Mouse (Mus musculus): Measurements from ENCODE around the gene Gm49711. TPM values are rescaled to one million over a fixed set of nuclear protein-coding genes. Genes with fewer than 3 reads are reported as not detected.

Gene Gm49711
- polyA plus RNA-seq, 1 experiment from 2014 or later, result 0.67 TPM

DNA sequence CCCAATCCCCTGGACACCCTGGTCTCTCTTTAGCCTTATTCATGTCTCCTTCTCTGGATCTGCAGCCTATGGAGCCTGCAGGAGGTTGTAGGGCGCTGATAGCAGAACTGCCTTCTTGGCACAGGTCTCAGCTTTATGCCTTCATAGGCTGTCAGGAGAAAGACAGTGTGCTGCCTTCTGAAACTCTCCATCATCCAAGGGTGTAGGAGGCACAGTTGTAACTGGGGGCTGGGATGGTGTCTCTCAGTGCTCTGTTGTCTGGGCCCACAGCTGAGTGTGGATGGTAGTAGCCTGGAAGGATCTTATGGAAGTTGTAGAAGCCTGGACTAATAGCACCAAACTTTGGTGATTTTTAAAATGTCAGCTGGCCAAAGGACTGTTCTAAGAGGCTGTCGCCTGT lies 46.8 kb downstream of the Gm49711 start:
- 95% methylated on average over 2 of the region's 2 CpGs for WGBS

GRCm38 (mm10) chr16:92105631-92106030 lies 47.5 kb downstream of the Gm49711 start:
- Histone ChIP-seq H3K36me3 (ENCODE audit: control insufficient read depth, insufficient read depth, low read length) (no peaks in the 10 kb centered on the region; the same call in 1 of the 2 replicates), H3K4me1 (ENCODE audit: control insufficient read depth, insufficient read depth, low read length) (peaks cover 5% of the 10 kb centered on the region; the same call in 1 of the 2 replicates), H3K4me3 (ENCODE audit: low read depth, low read length) (no peak overlapping the region), H3K9ac (ENCODE audit: low read depth, low read length) (no peak overlapping the region), H3K9me3 (replicated peaks; ENCODE audit: control insufficient read depth, low read length, poor library complexity, severe bottlenecking) (no peaks in the 10 kb centered on the region), H3K4me2 (ENCODE audit: low read length) (no peak overlapping the region), H3K27ac (ENCODE audit: low read length) (no peak overlapping the region), H3K27me3 (ENCODE audit: control insufficient read depth, insufficient read depth, low read depth, low read length) (no peaks in the 10 kb centered on the region)
- WGBS, result 84% methylated on average over 3 of the region's 3 CpGs
- ATAC-seq, result no peak

More for the DNA sequence above, 46.8 kb downstream of the Gm49711 start:
- Histone ChIP-seq H3K9me3 (replicated peaks; ENCODE audit: control insufficient read depth, low read length, poor library complexity, severe bottlenecking) (no peaks in the 10 kb centered on the region), H3K9ac (ENCODE audit: low read depth, low read length) (no peak overlapping the region), H3K36me3 (ENCODE audit: control insufficient read depth, insufficient read depth, low read length) (no peaks in the 10 kb centered on the region; the same call in 1 of the 2 replicates), H3K4me2 (ENCODE audit: low read length) (no peak overlapping the region), H3K4me1 (ENCODE audit: control insufficient read depth, insufficient read depth, low read length) (peaks cover 6% of the 10 kb centered on the region), H3K27ac (ENCODE audit: low read length) (no peak overlapping the region), H3K27me3 (ENCODE audit: control insufficient read depth, insufficient read depth, low read depth, low read length) (no peaks in the 10 kb centered on the region), H3K4me3 (ENCODE audit: low read depth, low read length) (no peak overlapping the region)
- no peak for ATAC-seq

- ATAC-seq, result no peak
- H3K4me2 ChIP-seq (ENCODE audit: low read length), result no peak overlapping the region
- WGBS, result 93% methylated on average over 5 of the region's 5 CpGs
Measured at GRCm38 (mm10) chr16:92107346-92107745, 49.2 kb downstream of the Gm49711 start.

GRCm38 (mm10) chr16:92114706-92115241 lies 56.7 kb downstream of the Gm49711 start:
- peaks cover 34% of the 10 kb centered on the region for H3K4me1 ChIP-seq (ENCODE audit: control insufficient read depth, insufficient read depth, low read length)
- H3K36me3 ChIP-seq (ENCODE audit: control insufficient read depth, insufficient read depth, low read length), result peaks cover 8% of the 10 kb centered on the region; the same call in 1 of the 2 replicates
- 67% methylated on average over 5 of the region's 5 CpGs for WGBS
- H3K9me3 ChIP-seq (replicated peaks; ENCODE audit: control insufficient read depth, low read length, poor library complexity, severe bottlenecking), result no peaks in the 10 kb centered on the region
- no peak overlapping the region for H3K4me2 ChIP-seq (ENCODE audit: low read length)
- H3K27me3 ChIP-seq (ENCODE audit: control insufficient read depth, insufficient read depth, low read depth, low read length), result no peaks in the 10 kb centered on the region
- no peak overlapping the region for H3K9ac ChIP-seq (ENCODE audit: low read depth, low read length)
- peak overlapping the region; percentile 80 for H3K27ac ChIP-seq (ENCODE audit: low read length)
- ATAC-seq, result no peak
- no peak overlapping the region for H3K4me3 ChIP-seq (ENCODE audit: low read depth, low read length)

More at GRCm38 (mm10) chr16:92107346-92107745, 49.2 kb downstream of the Gm49711 start:
- H3K27me3 ChIP-seq (ENCODE audit: control insufficient read depth, insufficient read depth, low read depth, low read length), result no peaks in the 10 kb centered on the region
- no peak overlapping the region for H3K4me3 ChIP-seq (ENCODE audit: low read depth, low read length)
- H3K9ac ChIP-seq (ENCODE audit: low read depth, low read length), result no peak overlapping the region
- no peak overlapping the region for H3K27ac ChIP-seq (ENCODE audit: low read length)
- H3K4me1 ChIP-seq (ENCODE audit: control insufficient read depth, insufficient read depth, low read length), result peaks cover 5% of the 10 kb centered on the region; the same call in 1 of the 2 replicates
- no peaks in the 10 kb centered on the region for H3K36me3 ChIP-seq (ENCODE audit: control insufficient read depth, insufficient read depth, low read length)
- H3K9me3 ChIP-seq (replicated peaks; ENCODE audit: control insufficient read depth, low read length, poor library complexity, severe bottlenecking), result no peaks in the 10 kb centered on the region

DNA sequence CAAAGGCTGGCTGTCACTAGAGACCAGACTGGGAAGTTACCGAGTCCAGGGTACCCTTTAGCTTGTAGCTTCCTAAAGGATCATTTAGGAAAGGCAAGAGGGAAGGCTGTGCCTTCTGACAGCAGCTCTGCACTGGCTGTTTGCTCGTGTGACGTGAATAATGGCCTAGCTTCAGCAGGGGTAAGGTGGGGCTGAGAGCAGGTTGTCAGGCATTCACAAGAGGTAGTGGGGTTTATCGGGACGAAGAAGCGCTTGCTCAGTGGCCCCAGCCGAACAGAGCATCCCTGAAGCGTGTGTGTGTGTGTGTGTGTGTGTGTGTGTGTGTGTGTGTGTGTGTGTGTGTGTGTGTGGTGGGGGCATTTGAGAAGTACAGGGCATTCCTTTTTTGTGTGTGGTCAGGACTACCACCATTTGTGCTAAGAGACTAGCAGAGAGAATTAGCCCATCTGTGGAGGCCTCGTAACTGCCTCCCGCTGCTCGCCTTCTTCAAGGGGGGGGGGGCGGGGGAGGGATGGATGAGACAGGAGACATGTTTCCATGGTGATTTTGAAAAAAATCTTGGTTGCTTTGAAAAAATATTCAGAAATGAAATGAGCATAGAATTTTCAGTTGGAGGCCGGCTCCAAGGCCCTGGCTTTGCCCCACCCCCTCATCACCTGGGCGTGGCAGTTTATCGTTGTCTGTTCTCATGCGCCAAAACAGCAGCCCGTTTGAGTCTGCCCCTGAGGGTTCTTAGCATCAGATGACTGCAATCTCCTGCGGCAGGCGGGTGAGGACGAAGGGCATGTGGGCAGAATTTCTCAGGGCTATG lies 57.7 kb downstream of the Gm49711 start:
- peak overlapping the region; percentile 31; the same call in 1 of the 2 replicates for H3K9ac ChIP-seq (ENCODE audit: low read depth, low read length)
- peak overlapping the region; percentile 31 for H3K4me2 ChIP-seq (ENCODE audit: low read length)
- WGBS, result 9% methylated on average over 20 of the region's 20 CpGs
- ATAC-seq, result peak; percentile 66
- no peak overlapping the region for H3K4me3 ChIP-seq (ENCODE audit: low read depth, low read length)
- no peaks in the 10 kb centered on the region for H3K27me3 ChIP-seq (ENCODE audit: control insufficient read depth, insufficient read depth, low read depth, low read length)
- peak overlapping the region; percentile 80 for H3K27ac ChIP-seq (ENCODE audit: low read length)
- peaks cover 8% of the 10 kb centered on the region; the same call in 1 of the 2 replicates for H3K36me3 ChIP-seq (ENCODE audit: control insufficient read depth, insufficient read depth, low read length)
- H3K4me1 ChIP-seq (ENCODE audit: control insufficient read depth, insufficient read depth, low read length), result peaks cover 34% of the 10 kb centered on the region
- no peaks in the 10 kb centered on the region for H3K9me3 ChIP-seq (replicated peaks; ENCODE audit: control insufficient read depth, low read length, poor library complexity, severe bottlenecking)

- peak overlapping the region; percentile 14; the same call in 1 of the 2 replicates for H3K27ac ChIP-seq (ENCODE audit: low read length)
- peaks cover 34% of the 10 kb centered on the region for H3K4me1 ChIP-seq (ENCODE audit: control insufficient read depth, insufficient read depth, low read length)
- no peaks in the 10 kb centered on the region for H3K9me3 ChIP-seq (replicated peaks; ENCODE audit: control insufficient read depth, low read length, poor library complexity, severe bottlenecking)
- no peak overlapping the region for H3K4me3 ChIP-seq (ENCODE audit: low read depth, low read length)
- no peaks in the 10 kb centered on the region for H3K27me3 ChIP-seq (ENCODE audit: control insufficient read depth, insufficient read depth, low read depth, low read length)
- H3K36me3 ChIP-seq (ENCODE audit: control insufficient read depth, insufficient read depth, low read length), result peaks cover 6% of the 10 kb centered on the region; the same call in 1 of the 2 replicates
- ATAC-seq, result no peak
- no peak overlapping the region for H3K4me2 ChIP-seq (ENCODE audit: low read length)
- 52% methylated on average over 9 of the region's 9 CpGs for WGBS
- H3K9ac ChIP-seq (ENCODE audit: low read depth, low read length), result no peak overlapping the region; the same call in 1 of the 2 replicates
Measured at GRCm38 (mm10) chr16:92117337-92118209, 59.5 kb downstream of the Gm49711 start.

GRCm38 (mm10) chr16:92119013-92119515 lies 60.9 kb downstream of the Gm49711 start:
- Histone ChIP-seq H3K4me3 (ENCODE audit: low read depth, low read length) (no peak overlapping the region), H3K9me3 (replicated peaks; ENCODE audit: control insufficient read depth, low read length, poor library complexity, severe bottlenecking) (no peaks in the 10 kb centered on the region), H3K27me3 (ENCODE audit: control insufficient read depth, insufficient read depth, low read depth, low read length) (no peaks in the 10 kb centered on the region), H3K4me2 (ENCODE audit: low read length) (no peak overlapping the region), H3K27ac (ENCODE audit: low read length) (no peak overlapping the region), H3K36me3 (ENCODE audit: control insufficient read depth, insufficient read depth, low read length) (no peaks in the 10 kb centered on the region), H3K9ac (ENCODE audit: low read depth, low read length) (no peak overlapping the region), H3K4me1 (ENCODE audit: control insufficient read depth, insufficient read depth, low read length) (peaks cover 34% of the 10 kb centered on the region)
- ATAC-seq, result no peak
- WGBS, result 68% methylated on average over 13 of the region's 13 CpGs

DNA sequence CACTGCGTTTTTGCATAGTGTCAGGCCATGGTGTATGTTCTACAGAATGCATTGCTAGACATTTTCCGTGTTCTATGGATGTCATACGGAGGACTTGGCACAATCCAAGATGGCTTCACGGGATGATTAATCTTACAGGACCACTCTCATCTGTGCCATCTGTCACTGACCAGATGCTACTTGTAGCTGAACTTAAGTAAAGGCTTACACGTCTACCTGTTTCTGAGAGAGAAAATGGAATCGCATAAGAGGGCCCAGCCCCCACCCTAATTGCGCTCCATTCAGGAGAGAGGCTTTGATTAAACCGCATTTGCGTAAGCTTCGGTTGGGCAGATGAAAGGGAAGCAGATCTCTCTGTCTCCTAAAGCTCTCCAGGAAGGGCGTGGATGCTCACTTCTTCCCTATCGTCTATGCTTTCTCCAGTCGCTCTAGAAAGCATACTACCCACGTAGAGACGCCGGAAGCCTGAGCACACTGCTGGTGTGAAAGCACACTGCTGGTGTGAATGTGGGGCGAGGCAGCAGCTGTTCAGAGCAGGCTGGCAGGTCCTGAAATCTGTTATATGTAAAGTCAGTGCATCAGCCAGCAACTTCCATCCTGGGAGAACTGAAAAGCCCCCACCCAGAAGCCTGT lies 62.9 kb downstream of the Gm49711 start:
- WGBS, result 62% methylated on average over 17 of the region's 17 CpGs
- Histone ChIP-seq H3K27ac (ENCODE audit: low read length) (no peak overlapping the region), H3K9ac (ENCODE audit: low read depth, low read length) (no peak overlapping the region), H3K4me1 (ENCODE audit: control insufficient read depth, insufficient read depth, low read length) (peaks cover 15% of the 10 kb centered on the region), H3K27me3 (ENCODE audit: control insufficient read depth, insufficient read depth, low read depth, low read length) (no peaks in the 10 kb centered on the region), H3K36me3 (ENCODE audit: control insufficient read depth, insufficient read depth, low read length) (no peaks in the 10 kb centered on the region), H3K4me3 (ENCODE audit: low read depth, low read length) (no peak overlapping the region), H3K9me3 (replicated peaks; ENCODE audit: control insufficient read depth, low read length, poor library complexity, severe bottlenecking) (no peaks in the 10 kb centered on the region; the same call in 1 of the 2 replicates), H3K4me2 (ENCODE audit: low read length) (no peak overlapping the region)
- no peak for ATAC-seq

All from midbrain, embryonic 16.5 days (tissue).